Mouse (Mus musculus): ENCODE data around the gene Bcar1. TPM values are rescaled to one million over a fixed set of nuclear protein-coding genes. Genes with fewer than 3 reads are reported as not detected.

Gene Bcar1
- polyA plus RNA-seq, 1 experiment = 37.0 TPM

- peaks cover 61% of the 10 kb centered on the region for H3K4me1 ChIP-seq (ENCODE audit: control insufficient read depth, insufficient read depth, low read length)
- H3K27ac ChIP-seq (ENCODE audit: insufficient read depth, low read length) = peak overlapping the region; percentile 93
- TF ChIP-seq POLR2A (IDR thresholded peaks at IDR 0.05; ENCODE audit: low read depth, low read length) (no peak), CTCF (IDR thresholded peaks at IDR 0.05; ENCODE audit: borderline replicate concordance, insufficient read depth, low read length) (no peak)
- H3K4me3 ChIP-seq (ENCODE audit: insufficient read depth, low read length) = peak overlapping the region; percentile 19
Observed at GRCm38 (mm10) chr8:111732406-111733085, 11.1 kb downstream of the Bcar1 start.

GRCm38 (mm10) chr8:111732004-111732403 lies 11.6 kb downstream of the Bcar1 start:
- TF ChIP-seq CTCF (IDR thresholded peaks at IDR 0.05; ENCODE audit: borderline replicate concordance, insufficient read depth, low read length) (no peak), POLR2A (IDR thresholded peaks at IDR 0.05; ENCODE audit: low read depth, low read length) (peak; percentile 71)
- Histone ChIP-seq H3K4me3 (ENCODE audit: insufficient read depth, low read length) (peak overlapping the region; percentile 74), H3K4me1 (ENCODE audit: control insufficient read depth, insufficient read depth, low read length) (peaks cover 61% of the 10 kb centered on the region), H3K27ac (ENCODE audit: insufficient read depth, low read length) (peak overlapping the region; percentile 93)

GRCm38 (mm10) chr8:111731231-111731977 lies 12.2 kb downstream of the Bcar1 start:
- H3K4me1 ChIP-seq (ENCODE audit: control insufficient read depth, insufficient read depth, low read length) = peaks cover 58% of the 10 kb centered on the region
- peak overlapping the region; percentile 74 for H3K4me3 ChIP-seq (ENCODE audit: insufficient read depth, low read length)
- no peak for TF ChIP-seq CTCF (IDR thresholded peaks at IDR 0.05; ENCODE audit: borderline replicate concordance, insufficient read depth, low read length)
- TF ChIP-seq POLR2A (IDR thresholded peaks at IDR 0.05; ENCODE audit: low read depth, low read length) = no peak
- peak overlapping the region; percentile 29; the same call in 1 of the 2 replicates for H3K27ac ChIP-seq (ENCODE audit: insufficient read depth, low read length)

- Histone ChIP-seq H3K4me3 (ENCODE audit: insufficient read depth, low read length) (peak overlapping the region; percentile 74), H3K27ac (ENCODE audit: insufficient read depth, low read length) (peak overlapping the region; percentile 7; the same call in 1 of the 2 replicates), H3K4me1 (ENCODE audit: control insufficient read depth, insufficient read depth, low read length) (peaks cover 51% of the 10 kb centered on the region)
- TF ChIP-seq POLR2A (IDR thresholded peaks at IDR 0.05; ENCODE audit: low read depth, low read length) (no peak), CTCF (IDR thresholded peaks at IDR 0.05; ENCODE audit: borderline replicate concordance, insufficient read depth, low read length) (no peak)
Observed at GRCm38 (mm10) chr8:111729233-111730170, 14.1 kb downstream of the Bcar1 start.

- H3K4me1 ChIP-seq (ENCODE audit: control insufficient read depth, insufficient read depth, low read length) = peaks cover 47% of the 10 kb centered on the region
- TF ChIP-seq POLR2A (IDR thresholded peaks at IDR 0.05; ENCODE audit: low read depth, low read length) (no peak), CTCF (IDR thresholded peaks at IDR 0.05; ENCODE audit: borderline replicate concordance, insufficient read depth, low read length) (no peak)
- 0 out of 2 replicates have a peak overlapping the region, but pooled peaks have one; percentile 2 for H3K4me3 ChIP-seq (ENCODE audit: insufficient read depth, low read length)
- no peak overlapping the region for H3K27ac ChIP-seq (ENCODE audit: insufficient read depth, low read length)
Observed at GRCm38 (mm10) chr8:111728481-111728880, 15.1 kb downstream of the Bcar1 start.

GRCm38 (mm10) chr8:111727553-111727952 lies 16.1 kb downstream of the Bcar1 start:
- H3K4me1 ChIP-seq (ENCODE audit: control insufficient read depth, insufficient read depth, low read length) = peaks cover 39% of the 10 kb centered on the region

GRCm38 (mm10) chr8:111726102-111726900 lies 17.3 kb downstream of the Bcar1 start:
- Histone ChIP-seq H3K4me3 (ENCODE audit: insufficient read depth, low read length) (no peak overlapping the region), H3K27ac (ENCODE audit: insufficient read depth, low read length) (peak overlapping the region; percentile 73), H3K4me1 (ENCODE audit: control insufficient read depth, insufficient read depth, low read length) (peaks cover 39% of the 10 kb centered on the region)
- no peak for TF ChIP-seq CTCF (IDR thresholded peaks at IDR 0.05; ENCODE audit: borderline replicate concordance, insufficient read depth, low read length)
- TF ChIP-seq POLR2A (IDR thresholded peaks at IDR 0.05; ENCODE audit: low read depth, low read length) = no peak

More at GRCm38 (mm10) chr8:111727553-111727952, 16.1 kb downstream of the Bcar1 start:
- Histone ChIP-seq H3K27ac (ENCODE audit: insufficient read depth, low read length) (peak overlapping the region; percentile 73; the same call in 1 of the 2 replicates), H3K4me3 (ENCODE audit: insufficient read depth, low read length) (no peak overlapping the region)
- TF ChIP-seq CTCF (IDR thresholded peaks at IDR 0.05; ENCODE audit: borderline replicate concordance, insufficient read depth, low read length) = no peak
- TF ChIP-seq POLR2A (IDR thresholded peaks at IDR 0.05; ENCODE audit: low read depth, low read length) = no peak

GRCm38 (mm10) chr8:111725341-111725740 lies 18.3 kb downstream of the Bcar1 start:
- peaks cover 42% of the 10 kb centered on the region for H3K4me1 ChIP-seq (ENCODE audit: control insufficient read depth, insufficient read depth, low read length)
- TF ChIP-seq CTCF (IDR thresholded peaks at IDR 0.05; ENCODE audit: borderline replicate concordance, insufficient read depth, low read length) (no peak), POLR2A (IDR thresholded peaks at IDR 0.05; ENCODE audit: low read depth, low read length) (no peak)
- no peak overlapping the region for H3K4me3 ChIP-seq (ENCODE audit: insufficient read depth, low read length)
- H3K27ac ChIP-seq (ENCODE audit: insufficient read depth, low read length) = no peak overlapping the region; the same call in 1 of the 2 replicates
